ENCODE assay signal across 17 mouse cellular contexts in genomic region chr7:25576308-25576707, GRCm38 (mm10). TPM values are rescaled to one million over a fixed set of nuclear protein-coding genes. Genes with fewer than 3 reads are reported as not detected.
DNase-seq lines count a peak whose midpoint lies in the region; ATAC-seq and TF ChIP-seq lines count a peak whose summit lies in the region.
"Not testable (repeated sequence)": the region's sequence is repeated elsewhere in the genome, so short reads cannot be mapped to it uniquely, and the experiment has no call there.
"Had no signal": no experiment of that assay in that cellular context is flagged by ENCODE, and none has a peak within 500 bp of the region (broad histone marks: within the 10 kb centered on the region; RNA-seq: fewer than 3 reads in every experiment).

No protein-coding gene starts in this region.

- H3K36me3 ChIP-seq in embryonic facial prominence, embryonic 14.5 days (ENCODE audit: control insufficient read depth, insufficient read depth, low read length); intestine, embryonic 15.5 days; kidney, embryonic 15.5 days; lung, embryonic 14.5 days (ENCODE audit: insufficient read depth); stomach, embryonic 16.5 days (ENCODE audit: control insufficient read depth, insufficient read depth, low read length): not testable (repeated sequence)

- not testable (repeated sequence) for TF ChIP-seq CTCF in lung, embryonic 14.5 days (IDR thresholded peaks at IDR 0.05; ENCODE audit: low read depth)

- not testable (repeated sequence) for H3K4me2 ChIP-seq in embryonic facial prominence, embryonic 14.5 days (ENCODE audit: low read depth, low read length); kidney, embryonic 15.5 days; lung, embryonic 14.5 days; stomach, embryonic 16.5 days (ENCODE audit: low read depth, low read length)
- H3K4me2 ChIP-seq in intestine, embryonic 15.5 days (replicated peaks): peak overlapping the region; percentile 30; the same call in 1 of the 2 replicates

- not testable (repeated sequence) for H3K4me1 ChIP-seq in embryonic facial prominence, embryonic 14.5 days (ENCODE audit: control insufficient read depth, insufficient read depth, low read length); intestine, embryonic 15.5 days (replicated peaks); kidney, embryonic 15.5 days; lung, embryonic 14.5 days (ENCODE audit: insufficient read depth); stomach, embryonic 16.5 days (ENCODE audit: control insufficient read depth, insufficient read depth, low read length)

- H3K9ac ChIP-seq in embryonic facial prominence, embryonic 14.5 days (ENCODE audit: low read depth, low read length); intestine, embryonic 15.5 days; kidney, embryonic 15.5 days; lung, embryonic 14.5 days; stomach, embryonic 16.5 days (ENCODE audit: low read length): not testable (repeated sequence)

- 32% methylated on average over 6 of the region's 6 CpGs for WGBS in embryonic facial prominence, embryonic 14.5 days
- WGBS in intestine, embryonic 15.5 days: 29% methylated on average over 6 of the region's 6 CpGs
- 32% methylated on average over 6 of the region's 6 CpGs for WGBS in kidney, embryonic 15.5 days
- 23% methylated on average over 6 of the region's 6 CpGs for whole genome bisulfite sequencing in lung, embryonic 14.5 days
- 31% methylated on average over 6 of the region's 6 CpGs for WGBS in stomach, embryonic 16.5 days

- H3K27me3 ChIP-seq in embryonic facial prominence, embryonic 14.5 days (replicated peaks; ENCODE audit: control insufficient read depth, insufficient read depth, low read length); intestine, embryonic 15.5 days (replicated peaks); kidney, embryonic 15.5 days; lung, embryonic 14.5 days (ENCODE audit: insufficient read depth, low read length); stomach, embryonic 16.5 days (ENCODE audit: control insufficient read depth, insufficient read depth, low read length): not testable (repeated sequence)

- ATAC-seq in CD4-positive, CD25-positive, alpha-beta regulatory T cell, adult 4 months: peak; percentile 62
- ATAC-seq in embryonic facial prominence, embryonic 14.5 days (ENCODE audit: low read depth): peak; percentile 65; the same call in 1 of the 2 replicates
- ATAC-seq in intestine, embryonic 15.5 days: peak; percentile 88
- not testable (repeated sequence) for ATAC-seq in kidney, embryonic 15.5 days (replicated peaks; ENCODE audit: low FRiP score)
- peak; percentile 69 for ATAC-seq in lung, embryonic 14.5 days (ENCODE audit: insufficient read depth)
- peak; percentile 83 for ATAC-seq in stomach, embryonic 16.5 days (ENCODE audit: insufficient read depth, low FRiP score)

- not testable (repeated sequence) for H3K9me3 ChIP-seq in embryonic facial prominence, embryonic 14.5 days (ENCODE audit: control insufficient read depth, low read length); intestine, embryonic 15.5 days; kidney, embryonic 15.5 days (replicated peaks); lung, embryonic 14.5 days (ENCODE audit: low read depth, low read length); stomach, embryonic 16.5 days (replicated peaks; ENCODE audit: control insufficient read depth, low read length)

- H3K4me3 ChIP-seq in embryonic facial prominence, embryonic 14.5 days (ENCODE audit: low read depth, low read length); intestine, embryonic 15.5 days (replicated peaks); kidney, embryonic 15.5 days (replicated peaks); lung, embryonic 14.5 days (ENCODE audit: low read depth, low read length); stomach, embryonic 16.5 days (replicated peaks; ENCODE audit: low read length): not testable (repeated sequence)

- peak overlapping the region; percentile 58 for H3K27ac ChIP-seq in embryonic facial prominence, embryonic 14.5 days (replicated peaks; ENCODE audit: low read depth, low read length)
- H3K27ac ChIP-seq in intestine, embryonic 15.5 days: 0 out of 2 replicates have a peak overlapping the region, but pooled peaks have one; percentile 40
- H3K27ac ChIP-seq in kidney, embryonic 15.5 days: peak overlapping the region; percentile 79
- H3K27ac ChIP-seq in lung, embryonic 14.5 days (ENCODE audit: low read depth): peak overlapping the region; percentile 74
- H3K27ac ChIP-seq in stomach, embryonic 16.5 days (ENCODE audit: low read length): peak overlapping the region; percentile 83

- DNase-seq in embryonic facial prominence, embryonic 14.5 days (ENCODE audit: low spot score): not testable (repeated sequence)
- peak; percentile 26 for DNase-seq in lung, embryonic 14.5 days
- DNase-seq in naive thymus-derived CD4-positive, alpha-beta T cell, adult 2 months (ENCODE audit: low read depth): peak; percentile 52
- peak; percentile 41 to 42 for DNase-seq in thymus, postnatal 36 days

RNA-seq across cellular contexts. Expression of gene Ceacam2, which starts 36.7 kb away (rescaled TPM):
- polyA plus RNA-seq in CD4-positive, CD25-positive, alpha-beta regulatory T cell, adult 4 months (2017; shearing (Covaris generic)): not detected
- polyA plus RNA-seq in embryonic facial prominence, embryonic 14.5 days (2014; fragmentation: Nextera tagmentation; extraction: Ambion mirVana): 0.19 TPM in 1 of 2 replicates, not detected in the other
- 0.10 and 0.18 TPM in 2 replicates for polyA plus RNA-seq in intestine, embryonic 15.5 days (2015; fragmentation: Nextera tagmentation; extraction: Ambion mirVana)
- polyA plus RNA-seq in kidney, embryonic 15.5 days (2015; fragmentation: Nextera tagmentation; extraction: Ambion mirVana): 0.09 TPM in 2 replicates
- polyA plus RNA-seq in lung, embryonic 14.5 days (2014; fragmentation: Nextera tagmentation; extraction: Ambion mirVana): 0.11 TPM in 1 of 2 replicates, not detected in the other
- 0.14 TPM in 1 of 2 replicates, not detected in the other for polyA plus RNA-seq in stomach, embryonic 16.5 days (2015; fragmentation: Nextera tagmentation; extraction: Ambion mirVana)
- polyA plus RNA-seq: hindbrain, embryonic 10.5 days; limb, embryonic 10.5 days; lung, postnatal 0 days; midbrain, embryonic 12.5 days had no signal

RNA-seq across cellular contexts. Expression of gene Erich4, which starts 39.4 kb away (rescaled TPM):
- polyA plus RNA-seq in CD4-positive, CD25-positive, alpha-beta regulatory T cell, adult 4 months (2017; shearing (Covaris generic)): not detected
- not detected in 2 replicates for polyA plus RNA-seq in embryonic facial prominence, embryonic 14.5 days (2014; fragmentation: Nextera tagmentation; extraction: Ambion mirVana)
- polyA plus RNA-seq in intestine, embryonic 15.5 days (2015; fragmentation: Nextera tagmentation; extraction: Ambion mirVana): 13.3 and 19.0 TPM in 2 replicates
- polyA plus RNA-seq in kidney, embryonic 15.5 days (2015; fragmentation: Nextera tagmentation; extraction: Ambion mirVana): 3.1 and 3.5 TPM in 2 replicates
- not detected in 2 replicates for polyA plus RNA-seq in lung, embryonic 14.5 days (2014; fragmentation: Nextera tagmentation; extraction: Ambion mirVana)
- 2.9 and 4.2 TPM in 2 replicates for polyA plus RNA-seq in stomach, embryonic 16.5 days (2015; fragmentation: Nextera tagmentation; extraction: Ambion mirVana)
- polyA plus RNA-seq: forebrain, embryonic 13.5 days; heart, embryonic 14.5 days; hindbrain, embryonic 10.5 days; hindbrain, embryonic 15.5 days; limb, embryonic 10.5 days; lung, postnatal 0 days; midbrain, embryonic 12.5 days; neural tube, embryonic 15.5 days; Patski had no signal

RNA-seq across cellular contexts. Expression of gene Dmac2, which starts 42.9 kb away (rescaled TPM):
- 10 to 100 TPM; 44.2 to 66.2 TPM for polyA plus RNA-seq in CD4-positive, CD25-positive, alpha-beta regulatory T cell, adult 4 months (2017; shearing (Covaris generic))
- 27.9 and 30.3 TPM in 2 replicates for polyA plus RNA-seq in embryonic facial prominence, embryonic 14.5 days (2014; fragmentation: Nextera tagmentation; extraction: Ambion mirVana)
- polyA plus RNA-seq in intestine, embryonic 15.5 days (2015; fragmentation: Nextera tagmentation; extraction: Ambion mirVana): 38.4 and 43.4 TPM in 2 replicates
- polyA plus RNA-seq in kidney, embryonic 15.5 days (2015; fragmentation: Nextera tagmentation; extraction: Ambion mirVana): 50.0 and 56.1 TPM in 2 replicates
- polyA plus RNA-seq in lung, embryonic 14.5 days (2014; fragmentation: Nextera tagmentation; extraction: Ambion mirVana): 27.8 and 33.5 TPM in 2 replicates
- 36.4 and 36.8 TPM in 2 replicates for polyA plus RNA-seq in stomach, embryonic 16.5 days (2015; fragmentation: Nextera tagmentation; extraction: Ambion mirVana)

RNA-seq across cellular contexts. Expression of gene B3gnt8, which starts 50.1 kb away (rescaled TPM):
- under 1 TPM; 0.27 to 0.81 TPM for polyA plus RNA-seq in CD4-positive, CD25-positive, alpha-beta regulatory T cell, adult 4 months (2017; shearing (Covaris generic))
- 5.6 and 5.8 TPM in 2 replicates for polyA plus RNA-seq in embryonic facial prominence, embryonic 14.5 days (2014; fragmentation: Nextera tagmentation; extraction: Ambion mirVana)
- 7.1 and 8.6 TPM in 2 replicates for polyA plus RNA-seq in intestine, embryonic 15.5 days (2015; fragmentation: Nextera tagmentation; extraction: Ambion mirVana)
- polyA plus RNA-seq in kidney, embryonic 15.5 days (2015; fragmentation: Nextera tagmentation; extraction: Ambion mirVana): 10.4 and 13.6 TPM in 2 replicates
- polyA plus RNA-seq in lung, embryonic 14.5 days (2014; fragmentation: Nextera tagmentation; extraction: Ambion mirVana): 3.5 and 4.0 TPM in 2 replicates
- polyA plus RNA-seq in stomach, embryonic 16.5 days (2015; fragmentation: Nextera tagmentation; extraction: Ambion mirVana): 12.2 and 13.6 TPM in 2 replicates
